Mouse (Mus musculus) lung, embryonic 14.5 days (tissue): ENCODE data around the gene Usp19. TPM values are rescaled to one million over a fixed set of nuclear protein-coding genes. Genes with fewer than 3 reads are reported as not detected.
A peak's percentile ranks its signal among the peaks of the same experiment; 100 is the strongest.

ENCODE experiments used
- ATAC-seq: fragments of 200-750 bp; cut with Nextera tagmentation; 2 replicates; pipeline ENCODE4 v1.8.0; 2017; ENCODE audit warnings: mild to moderate bottlenecking, moderate TSS enrichment, moderate library complexity; ENCODE audit not compliant: insufficient read depth
- DNase-seq: peaks from one replicate; pipeline ENCODE4 v3.0.0-alpha.2; 2015
- H3K27ac ChIP-seq: fragments of 300-500 bp; sonication (generic); 2 replicates; pipeline ENCODE4 v1.5.1; 2014; ENCODE audit warnings: low read depth, mild to moderate bottlenecking, moderate library complexity
- H3K27me3 ChIP-seq: fragments of 300-500 bp; sonication (generic); 2 replicates; pipeline ENCODE4 v1.6.1; 2014; ENCODE audit warnings: low read length, control low read depth; ENCODE audit not compliant: insufficient read depth
- H3K36me3 ChIP-seq: fragments of 300-500 bp; sonication (generic); 2 replicates; pipeline ENCODE4 v1.6.1; 2014; ENCODE audit warnings: control low read depth; ENCODE audit not compliant: insufficient read depth
- H3K4me1 ChIP-seq: fragments of 300-500 bp; sonication (generic); 2 replicates; pipeline ENCODE4 v1.6.1; 2014; ENCODE audit warnings: antibody characterized with exemption, control low read depth; ENCODE audit not compliant: insufficient read depth
- H3K4me2 ChIP-seq: fragments of 300-500 bp; sonication (generic); 2 replicates; pipeline ENCODE4 v1.6.1; 2014; ENCODE audit warnings: mild to moderate bottlenecking
- H3K4me3 ChIP-seq: fragments of 300-500 bp; sonication (generic); 2 replicates; pipeline ENCODE4 v1.5.1; 2014; ENCODE audit warnings: low read depth, low read length
- H3K9ac ChIP-seq: fragments of 300-500 bp; sonication (generic); 2 replicates; pipeline ENCODE4 v1.6.1; 2014
- H3K9me3 ChIP-seq: fragments of 300-500 bp; sonication (generic); 2 replicates; pipeline ENCODE4 v1.6.1; 2016; ENCODE audit warnings: low read depth, low read length, control low read depth
- CTCF ChIP-seq: IDR thresholded peaks from 2 replicates; pipeline ENCODE4 v1.5.1; 2016; ENCODE audit warnings: antibody characterized with exemption, low read depth
- WGBS: fragments of 180-500 bp; shearing (Covaris S2); extraction: QIAGEN DNeasy Blood & Tissue Kit; methylation state at CpG from one replicate; pipeline ENCODE4 v1.1.7; 2014; 5-methylcytosine and 5-hydroxymethylcytosine counted together
- polyA plus RNA-seq: library from polyadenylated mRNA; unstranded; fragments of >200 nt; fragmentation: Nextera tagmentation; extraction: Ambion mirVana; gene quantifications from 2 replicates; pipeline ENCODE4 v1.2.1, GENCODE M21; 2014

The Usp19 gene
- polyA plus RNA-seq, 1 experiment from 2014 or later, result 63.3 TPM

GRCm38 (mm10) chr9:108459939-108460318 lies 30.5 kb upstream of the Usp19 start:
- Histone ChIP-seq H3K9me3 (no peaks in the 10 kb centered on the region), H3K4me2 (peak overlapping the region; percentile 85), H3K9ac (peak overlapping the region; percentile 15), H3K4me1 (peaks cover 5% of the 10 kb centered on the region; the same call in 1 of the 2 replicates), H3K4me3 (peak overlapping the region; percentile 87), H3K27ac (peak overlapping the region; percentile 97), H3K36me3 (peaks cover 25% of the 10 kb centered on the region), H3K27me3 (no peaks in the 10 kb centered on the region)
- ATAC-seq (no peak), DNase-seq (no peak)
- no peak for TF ChIP-seq CTCF
- 83% methylated on average over 1 of the region's 1 CpGs for WGBS

DNA sequence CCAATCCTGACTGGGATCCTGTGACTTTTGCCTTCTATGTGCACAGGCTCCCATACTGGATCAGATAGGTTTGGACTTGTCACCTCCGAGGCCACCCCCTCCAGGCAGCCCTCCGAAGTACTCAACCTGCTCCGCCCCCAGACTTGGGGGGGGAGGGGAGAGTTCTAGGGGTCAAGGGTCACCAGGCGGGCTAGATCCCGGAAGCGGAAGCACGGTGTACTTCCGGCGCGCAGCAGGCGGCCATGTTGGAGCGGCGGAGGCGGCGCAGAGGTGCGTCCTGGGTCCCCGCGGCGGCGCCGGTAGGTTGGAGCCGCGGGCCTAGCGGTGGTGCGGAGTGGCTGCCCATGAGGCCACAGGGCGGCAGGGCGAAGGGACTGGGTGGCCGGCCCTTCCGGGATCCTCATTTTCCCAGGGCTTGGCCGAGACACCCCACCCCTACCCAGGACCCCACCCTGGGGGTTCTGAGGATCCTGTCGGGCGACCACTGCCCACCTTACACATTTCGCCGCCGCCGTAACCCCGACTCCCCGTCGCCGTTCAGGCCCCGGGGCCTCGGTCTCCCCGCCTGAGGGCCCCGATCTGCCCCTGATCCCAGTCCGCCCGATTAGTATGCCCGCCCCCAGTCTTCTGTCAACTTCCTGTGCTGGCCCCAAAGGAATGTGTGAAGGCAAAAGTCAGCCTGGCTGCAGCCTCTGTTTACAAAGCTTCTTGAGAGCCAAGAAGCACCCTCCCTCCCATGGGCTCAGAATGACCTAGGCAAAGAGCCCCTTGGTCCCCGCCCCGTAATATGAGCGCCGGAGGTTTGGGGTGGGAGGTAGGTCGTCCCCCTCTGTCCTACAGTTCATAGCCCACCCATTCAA lies 29.9 kb upstream of the Usp19 start, which contains the start of gene Ccdc71:
Gene Ccdc71, plus strand, starts transcription at position 209 of the 860 bp plus-strand sequence.
- no peaks in the 10 kb centered on the region for H3K27me3 ChIP-seq
- WGBS, result under 1% methylated on average over 52 of the region's 52 CpGs
- peak within 1 kb of the TSS; percentile 93 for H3K9ac ChIP-seq
- H3K4me1 ChIP-seq, result peaks cover 5% of the 10 kb centered on the region; the same call in 1 of the 2 replicates
- H3K4me2 ChIP-seq, result peak within 1 kb of the TSS; percentile 85
- H3K36me3 ChIP-seq, result peaks cover 32% of the 10 kb centered on the region
- H3K9me3 ChIP-seq, result no peaks in the 10 kb centered on the region
- peak within 1 kb of the TSS; percentile 87 for H3K4me3 ChIP-seq
- no peak for TF ChIP-seq CTCF
- peak; percentile 92 for DNase-seq
- ATAC-seq, result peak; percentile 83
- H3K27ac ChIP-seq, result peak within 1 kb of the TSS; percentile 97

DNA sequence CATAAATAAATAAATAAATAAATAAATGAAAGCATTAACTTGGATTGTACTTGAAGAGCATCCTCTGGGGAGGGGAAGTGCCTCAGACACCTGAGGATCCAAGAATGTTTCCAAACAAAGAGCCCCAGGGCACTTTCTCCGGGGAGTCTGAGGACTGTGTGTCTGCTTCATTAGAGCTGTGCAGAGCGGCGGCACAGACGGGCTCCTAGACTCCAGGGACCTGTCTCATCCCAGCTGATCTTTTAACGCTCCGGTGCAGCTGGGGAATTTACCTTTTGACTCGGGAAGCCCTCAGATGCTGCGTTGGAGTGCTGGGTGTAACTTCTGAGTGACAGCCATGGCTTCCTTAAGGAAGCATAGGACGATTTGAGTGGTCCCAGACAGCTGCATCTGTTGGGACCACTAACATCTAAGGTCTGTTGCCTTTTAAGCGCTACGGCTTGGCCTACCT lies 29.2 kb upstream of the Usp19 start, which contains the start of gene Klhdc8b:
Gene Klhdc8b, minus strand, starts transcription at position 401 of the 451 bp plus-strand sequence.
- Histone ChIP-seq H3K4me3 (peak within 1 kb of the TSS; percentile 87), H3K9me3 (no peaks in the 10 kb centered on the region), H3K4me1 (peaks cover 5% of the 10 kb centered on the region; the same call in 1 of the 2 replicates), H3K36me3 (peaks cover 38% of the 10 kb centered on the region), H3K9ac (peak within 1 kb of the TSS; percentile 93), H3K27me3 (no peaks in the 10 kb centered on the region), H3K4me2 (peak within 1 kb of the TSS; percentile 85), H3K27ac (peak within 1 kb of the TSS; percentile 97)
- no peak for TF ChIP-seq CTCF
- DNase-seq (no peak), ATAC-seq (peak; percentile 32)
- 22% methylated on average over 11 of the region's 11 CpGs for WGBS

GRCm38 (mm10) chr9:108461675-108462074 lies 28.7 kb upstream of the Usp19 start:
- DNase-seq (no peak), ATAC-seq (no peak)
- peak overlapping the region; percentile 85 for H3K4me2 ChIP-seq
- WGBS, result 74% methylated on average over 5 of the region's 5 CpGs
- H3K9me3 ChIP-seq, result no peaks in the 10 kb centered on the region
- H3K36me3 ChIP-seq, result peaks cover 39% of the 10 kb centered on the region
- H3K9ac ChIP-seq, result peak overlapping the region; percentile 93
- H3K4me1 ChIP-seq, result peaks cover 5% of the 10 kb centered on the region; the same call in 1 of the 2 replicates
- no peaks in the 10 kb centered on the region for H3K27me3 ChIP-seq
- H3K27ac ChIP-seq, result peak overlapping the region; percentile 97
- TF ChIP-seq CTCF, result no peak
- H3K4me3 ChIP-seq, result peak overlapping the region; percentile 87

DNA sequence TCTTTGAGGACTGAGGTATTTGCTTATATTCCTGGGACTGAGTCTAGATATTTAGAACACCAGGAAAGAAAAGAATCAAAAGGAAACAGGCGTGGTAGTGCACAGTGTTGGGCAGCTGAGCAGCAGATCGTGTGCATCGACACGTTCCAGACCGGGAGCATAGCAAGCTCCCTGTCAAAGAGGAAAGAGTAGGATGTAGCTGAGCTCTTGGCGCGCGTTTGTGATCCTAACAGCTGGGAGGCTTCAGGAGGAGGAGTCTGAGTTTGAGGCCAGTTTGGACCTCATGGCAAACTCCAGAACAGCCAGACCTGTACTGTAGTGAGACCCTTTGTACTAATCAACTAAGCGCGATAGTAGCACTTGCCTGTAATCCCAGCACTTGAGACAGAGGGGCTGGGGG lies 28.2 kb upstream of the Usp19 start:
- Histone ChIP-seq H3K36me3 (peaks cover 39% of the 10 kb centered on the region), H3K4me2 (peak overlapping the region; percentile 85), H3K27me3 (no peaks in the 10 kb centered on the region), H3K9ac (peak overlapping the region; percentile 22), H3K4me3 (peak overlapping the region; percentile 87; the same call in 1 of the 2 replicates), H3K9me3 (no peaks in the 10 kb centered on the region), H3K27ac (peak overlapping the region; percentile 97), H3K4me1 (peaks cover 5% of the 10 kb centered on the region; the same call in 1 of the 2 replicates)
- no peak for TF ChIP-seq CTCF
- DNase-seq (peak; percentile 88), ATAC-seq (peak; percentile 68)
- WGBS, result 52% methylated on average over 10 of the region's 10 CpGs

DNA sequence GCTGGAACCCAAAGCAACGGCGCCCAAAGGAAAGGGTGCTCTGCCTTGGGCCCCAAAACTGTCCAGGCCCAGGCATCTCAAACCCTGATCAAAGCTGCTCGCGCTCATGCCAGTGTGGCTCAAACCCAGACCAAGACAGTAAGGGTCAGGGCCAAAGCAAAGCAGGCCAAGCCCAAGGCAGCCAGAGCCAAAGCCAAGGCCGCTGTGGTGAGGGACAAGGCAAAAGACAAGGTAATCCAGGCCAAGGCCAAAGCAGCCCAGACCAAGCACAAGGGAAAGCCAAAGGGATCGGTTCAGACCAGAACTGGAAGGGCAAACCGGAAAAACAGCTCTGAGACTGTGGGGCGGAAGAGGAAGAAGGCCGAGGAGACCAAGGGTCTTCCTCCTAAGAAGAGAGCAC lies 26.7 kb upstream of the Usp19 start:
- Histone ChIP-seq H3K4me3 (no peak overlapping the region), H3K27ac (no peak overlapping the region), H3K4me1 (peaks cover 5% of the 10 kb centered on the region; the same call in 1 of the 2 replicates), H3K4me2 (no peak overlapping the region), H3K36me3 (peaks cover 39% of the 10 kb centered on the region), H3K9me3 (no peaks in the 10 kb centered on the region), H3K27me3 (no peaks in the 10 kb centered on the region), H3K9ac (no peak overlapping the region)
- no peak for TF ChIP-seq CTCF
- ATAC-seq (no peak), DNase-seq (no peak)
- 88% methylated on average over 9 of the region's 9 CpGs for WGBS

GRCm38 (mm10) chr9:108466219-108466618 lies 24.2 kb upstream of the Usp19 start:
- 86% methylated on average over 2 of the region's 2 CpGs for WGBS
- no peaks in the 10 kb centered on the region for H3K9me3 ChIP-seq
- no peak overlapping the region for H3K4me3 ChIP-seq
- TF ChIP-seq CTCF, result no peak
- H3K4me2 ChIP-seq, result no peak overlapping the region
- H3K9ac ChIP-seq, result no peak overlapping the region
- peaks cover 39% of the 10 kb centered on the region for H3K36me3 ChIP-seq
- no peak overlapping the region for H3K27ac ChIP-seq
- no peaks in the 10 kb centered on the region for H3K27me3 ChIP-seq
- ATAC-seq, result no peak
- no peaks in the 10 kb centered on the region for H3K4me1 ChIP-seq
- no peak for DNase-seq
